Mouse (Mus musculus): ENCODE measurements around the gene Det1. TPM values are rescaled to one million over a fixed set of nuclear protein-coding genes. Genes with fewer than 3 reads are reported as not detected.

Gene Det1
- total and polyA plus RNA-seq, 3 experiments = 15.8 to 16.8 TPM; not detected in 1

- Histone ChIP-seq H3K27ac (ENCODE audit: control insufficient read depth, low read depth, low read length) (no peak overlapping the region), H3K4me3 (ENCODE audit: control insufficient read depth in 1 of 2, insufficient read depth in 1 of 2, low read depth in 2 of 2, low read length in 2 of 2) (no peak overlapping the region), H3K9ac (ENCODE audit: control insufficient read depth, low read depth, low read length, poor library complexity, severe bottlenecking) (no peak overlapping the region), H3K27me3 (ENCODE audit: control insufficient read depth in 1 of 2, insufficient read depth in 2 of 2, low read length in 2 of 2) (no peaks in the 10 kb centered on the region), H3K36me3 (ENCODE audit: control insufficient read depth in 1 of 2, insufficient read depth in 2 of 2, low read length in 2 of 2) (peaks cover 0 to 4% of the 10 kb centered on the region in 2 experiments; a peak in 3 of 4 replicates), H3K79me2 (ENCODE audit: control insufficient read depth, insufficient read depth, low read length, poor library complexity) (peaks cover 7% of the 10 kb centered on the region), H3K4me1 (ENCODE audit: control insufficient read depth in 1 of 2, insufficient read depth in 2 of 2, low read length in 2 of 2) (peaks cover 0 to under 1% of the 10 kb centered on the region in 2 experiments; a peak in 1 of 4 replicates), H3K9me3 (replicated peaks; ENCODE audit: insufficient read depth, low read length) (no peaks in the 10 kb centered on the region)
- DNase-seq (ENCODE audit: low read depth, low spot score) = no peak
- TF ChIP-seq ZNF384 (IDR thresholded peaks at IDR 0.05; ENCODE audit: low read depth, low read length) (no peak), BHLHE40 (IDR thresholded peaks at IDR 0.05; ENCODE audit: borderline replicate concordance, low read depth, low read length) (no peak), MXI1 (IDR thresholded peaks at IDR 0.05; ENCODE audit: low read depth, low read length) (no peak), ETS1 (IDR thresholded peaks at IDR 0.05; ENCODE audit: low read depth, low read length) (no peak), CHD2 (IDR thresholded peaks at IDR 0.05; ENCODE audit: low read length) (no peak), NRF1 (IDR thresholded peaks at IDR 0.05; ENCODE audit: insufficient read depth, low read depth, low read length, poor library complexity, severe bottlenecking) (no peak), MAZ (IDR thresholded peaks at IDR 0.05; ENCODE audit: low read depth, low read length) (no peak), USF1 (IDR thresholded peaks at IDR 0.05; ENCODE audit: low read depth, low read length) (no peak)
Measured at GRCm38 (mm10) chr7:78787793-78788380, 59.2 kb downstream of the Det1 start.

DNA sequence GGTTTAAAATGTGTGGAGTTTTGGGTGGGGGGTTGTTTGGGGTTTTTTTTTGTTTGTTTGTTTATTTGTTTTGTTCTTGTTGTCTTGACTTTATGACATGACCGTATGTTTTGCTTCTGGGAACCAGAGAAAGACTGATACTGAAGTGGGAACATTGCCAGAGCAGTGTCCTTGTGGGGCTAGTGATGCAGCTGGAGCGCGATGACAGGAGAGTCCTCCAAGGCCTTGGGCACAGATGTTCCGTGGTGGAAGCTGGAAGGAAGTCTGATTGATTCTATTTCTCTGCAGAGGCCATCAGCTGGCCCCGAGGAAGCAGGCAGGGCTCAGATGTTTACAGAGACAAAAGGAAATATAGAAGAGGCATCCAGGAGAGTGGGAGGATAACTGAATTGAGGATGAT is 61.2 kb downstream of the Det1 start:
- Histone ChIP-seq H3K27me3 (ENCODE audit: control insufficient read depth in 1 of 2, insufficient read depth in 2 of 2, low read length in 2 of 2) (no peaks in the 10 kb centered on the region), H3K9me3 (replicated peaks; ENCODE audit: insufficient read depth, low read length) (no peaks in the 10 kb centered on the region), H3K36me3 (ENCODE audit: control insufficient read depth in 1 of 2, insufficient read depth in 2 of 2, low read length in 2 of 2) (peaks cover 0 to 8% of the 10 kb centered on the region in 2 experiments; a peak in 3 of 4 replicates), H3K4me3 (ENCODE audit: control insufficient read depth in 1 of 2, insufficient read depth in 1 of 2, low read depth in 2 of 2, low read length in 2 of 2) (no peak overlapping the region), H3K79me2 (ENCODE audit: control insufficient read depth, insufficient read depth, low read length, poor library complexity) (peaks cover 16% of the 10 kb centered on the region), H3K4me1 (ENCODE audit: control insufficient read depth in 1 of 2, insufficient read depth in 2 of 2, low read length in 2 of 2) (no peaks in the 10 kb centered on the region; a peak in 2 of 4 replicates), H3K27ac (ENCODE audit: control insufficient read depth, low read depth, low read length) (no peak overlapping the region), H3K9ac (ENCODE audit: control insufficient read depth, low read depth, low read length, poor library complexity, severe bottlenecking) (no peak overlapping the region)
- DNase-seq (ENCODE audit: low read depth, low spot score) = no peak
- TF ChIP-seq MAX (IDR thresholded peaks at IDR 0.05; ENCODE audit: low read length) (no peak), KAT2A (conservative IDR thresholded peaks at IDR 0.05; ENCODE audit: low read depth, low read length) (no peak), GABPA (IDR thresholded peaks at IDR 0.05; ENCODE audit: low read depth, low read length) (no peak), ZMIZ1 (IDR thresholded peaks at IDR 0.05; ENCODE audit: low read depth, low read length) (no peak), MEF2A (IDR thresholded peaks at IDR 0.05; ENCODE audit: extremely low read depth, insufficient replicate concordance, low read depth, low read length, poor library complexity, severe bottlenecking) (no peak), TAL1 (IDR thresholded peaks at IDR 0.05; ENCODE audit: low read length) (no peak), MYC (IDR thresholded peaks at IDR 0.05; ENCODE audit: low read depth, low read length) (no peak), ETS1 (IDR thresholded peaks at IDR 0.05; ENCODE audit: low read depth, low read length) (no peak), E2F4 (IDR thresholded peaks at IDR 0.05; ENCODE audit: borderline replicate concordance, low read depth, low read length) (no peak), USF1 (IDR thresholded peaks at IDR 0.05; ENCODE audit: low read depth, low read length) (no peak), SMC3 (IDR thresholded peaks at IDR 0.05; ENCODE audit: low read depth, low read length) (no peak), MYB (IDR thresholded peaks at IDR 0.05; ENCODE audit: low read depth, low read length) (no peak), JUND (IDR thresholded peaks at IDR 0.05; ENCODE audit: low read depth, low read length) (no peak), POLR2A (IDR thresholded peaks at IDR 0.05; ENCODE audit: control insufficient read depth in 1 of 2, insufficient read depth in 1 of 2, low read depth in 1 of 2, low read length in 2 of 2, poor library complexity in 1 of 2) (no peak), MXI1 (IDR thresholded peaks at IDR 0.05; ENCODE audit: low read depth, low read length) (no peak), TBP (IDR thresholded peaks at IDR 0.05; ENCODE audit: low read depth, low read length) (no peak)

Data from MEL (cell line).